Mouse (Mus musculus) kidney, postnatal 0 days (tissue): Measurements from ENCODE around the gene Mgrn1. TPM values are rescaled to one million over a fixed set of nuclear protein-coding genes. Genes with fewer than 3 reads are reported as not detected.

Experiments used
- ATAC-seq: fragments of 200-750 bp; cut with Nextera tagmentation; replicated peaks from 2 replicates; pipeline ENCODE4 v1.8.0; 2017; ENCODE audit warnings: low read depth, moderate number of reproducible peaks, moderate TSS enrichment, moderate library complexity; ENCODE audit not compliant: low FRiP score
- DNase-seq: peaks from one replicate; pipeline ENCODE4 v3.0.0-alpha.2; 2016; ENCODE audit warnings: low spot score
- H3K27ac ChIP-seq: fragments of 300-500 bp; sonication (generic); 2 replicates; pipeline ENCODE4 v1.5.1; 2014; ENCODE audit warnings: mild to moderate bottlenecking
- H3K27me3 ChIP-seq: fragments of 300-500 bp; sonication (generic); 2 replicates; pipeline ENCODE4 v1.6.1; 2014; ENCODE audit warnings: low read length, mixed read lengths; ENCODE audit not compliant: insufficient read depth
- H3K36me3 ChIP-seq: fragments of 300-500 bp; sonication (generic); 2 replicates; pipeline ENCODE4 v1.6.1; 2014; ENCODE audit warnings: low read length, mixed read lengths; ENCODE audit not compliant: insufficient read depth
- H3K4me1 ChIP-seq: fragments of 300-500 bp; sonication (generic); replicated peaks from 2 replicates; pipeline ENCODE4 v1.6.1; 2014; ENCODE audit warnings: antibody characterized with exemption, low read length, mixed read lengths; ENCODE audit not compliant: insufficient read depth
- H3K4me2 ChIP-seq: fragments of 300-500 bp; sonication (generic); 2 replicates; pipeline ENCODE4 v1.6.1; 2014; ENCODE audit warnings: mild to moderate bottlenecking, low read length, moderate library complexity, mixed read lengths
- H3K4me3 ChIP-seq: fragments of 300-500 bp; sonication (generic); replicated peaks from 2 replicates; pipeline ENCODE4 v1.5.1; 2014; ENCODE audit warnings: low read depth, low read length
- H3K9ac ChIP-seq: fragments of 300-500 bp; sonication (generic); 2 replicates; pipeline ENCODE4 v1.6.1; 2014; ENCODE audit warnings: low read depth, low read length
- H3K9me3 ChIP-seq: fragments of 300-500 bp; sonication (generic); replicated peaks from 2 replicates; pipeline ENCODE4 v1.6.1; 2016; ENCODE audit warnings: low read length, inconsistent platforms, mixed read lengths
- CTCF ChIP-seq: IDR thresholded peaks from 2 replicates; pipeline ENCODE4 v1.5.1; 2016; ENCODE audit warnings: antibody characterized with exemption, low read depth, mild to moderate bottlenecking, moderate library complexity
- WGBS: fragments of 180-500 bp; shearing (Covaris S2); extraction: QIAGEN DNeasy Blood & Tissue Kit; methylation state at CpG from one replicate; pipeline ENCODE4 v1.1.7; 2014; 5-methylcytosine and 5-hydroxymethylcytosine counted together
- polyA plus RNA-seq: library from polyadenylated mRNA; unstranded; fragments of >200 nt; fragmentation: Nextera tagmentation; extraction: Ambion mirVana; gene quantifications from 2 replicates; pipeline ENCODE4 v1.2.1, GENCODE M21; 2015

Mgrn1 gene
- polyA plus RNA-seq, 1 experiment from 2014 or later = 85.9 TPM

DNA sequence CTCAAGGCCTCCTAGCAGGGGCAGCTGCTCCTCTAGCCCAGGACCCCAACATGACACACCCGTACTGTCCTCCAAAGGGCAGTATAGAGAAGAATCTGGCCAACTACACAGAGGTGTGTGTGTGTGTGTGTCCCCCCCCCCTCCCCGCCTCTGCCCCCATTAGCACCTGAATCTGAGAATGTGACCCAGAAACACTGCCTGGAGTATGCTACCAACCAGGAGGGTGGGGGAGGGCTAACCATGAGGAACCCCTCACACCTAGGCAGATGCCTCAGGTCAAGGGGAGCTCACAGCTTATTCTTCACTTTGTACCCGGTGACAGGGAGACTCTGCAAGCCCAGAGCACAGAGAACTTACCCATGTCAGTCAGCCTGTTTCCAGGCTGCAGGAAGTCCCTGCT, 8.3 kb upstream of the Mgrn1 start:
- H3K9ac ChIP-seq = peak overlapping the region; percentile 94; the same call in 1 of the 2 replicates
- H3K27ac ChIP-seq = peak overlapping the region; percentile 100; the same call in 1 of the 2 replicates
- peak overlapping the region; percentile 89 for H3K4me2 ChIP-seq
- no peaks in the 10 kb centered on the region for H3K27me3 ChIP-seq
- WGBS = 58% methylated on average over 3 of the region's 3 CpGs
- DNase-seq = no peak
- no peak for TF ChIP-seq CTCF
- no peak for ATAC-seq
- H3K9me3 ChIP-seq = no peaks in the 10 kb centered on the region
- peak overlapping the region; percentile 89 for H3K4me3 ChIP-seq
- H3K36me3 ChIP-seq = peaks cover 24% of the 10 kb centered on the region; the same call in 1 of the 2 replicates
- peaks cover 23% of the 10 kb centered on the region for H3K4me1 ChIP-seq

DNA sequence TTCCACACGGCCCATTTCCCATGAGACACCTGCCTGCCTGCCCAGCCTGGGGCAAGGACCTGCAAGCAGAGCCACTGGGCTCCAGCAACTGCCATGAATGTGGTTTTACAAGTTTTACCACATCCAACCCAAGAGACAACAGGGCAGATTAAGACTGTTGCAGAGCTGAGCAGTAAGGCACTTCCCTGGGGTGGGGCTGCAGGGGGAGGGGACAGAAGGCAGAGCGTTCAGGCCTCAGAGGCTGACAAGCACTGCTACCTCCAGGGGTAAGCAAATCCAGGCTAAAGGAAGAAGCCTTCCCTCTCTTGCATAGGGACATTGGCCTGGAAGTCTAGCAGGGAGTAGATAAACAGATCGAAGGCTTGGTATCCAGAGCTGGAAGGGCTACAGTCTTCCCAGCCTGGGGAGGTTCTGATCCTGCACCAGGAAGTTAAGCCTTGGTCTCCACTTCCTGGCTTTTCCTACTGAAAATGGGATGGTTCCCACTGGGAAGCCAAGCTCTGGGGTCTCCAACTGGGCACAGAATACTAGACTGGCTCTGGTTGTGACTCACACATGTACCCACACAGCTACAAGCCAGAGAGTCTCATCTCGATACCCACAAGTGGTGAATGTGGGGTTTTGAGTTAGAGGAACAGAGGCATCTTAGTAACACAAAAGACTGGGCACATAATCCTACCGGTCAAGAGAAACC, 7.7 kb upstream of the Mgrn1 start:
- Histone ChIP-seq H3K4me2 (peak overlapping the region; percentile 89), H3K27me3 (no peaks in the 10 kb centered on the region), H3K9ac (peak overlapping the region; percentile 94), H3K4me1 (peaks cover 23% of the 10 kb centered on the region), H3K9me3 (no peaks in the 10 kb centered on the region), H3K27ac (peak overlapping the region; percentile 100), H3K4me3 (peak overlapping the region; percentile 89), H3K36me3 (peaks cover 23% of the 10 kb centered on the region; the same call in 1 of the 2 replicates)
- DNase-seq = no peak
- no peak for TF ChIP-seq CTCF
- no peak; the same call in 1 of the 2 replicates for ATAC-seq
- WGBS = 11% methylated on average over 5 of the region's 5 CpGs

DNA sequence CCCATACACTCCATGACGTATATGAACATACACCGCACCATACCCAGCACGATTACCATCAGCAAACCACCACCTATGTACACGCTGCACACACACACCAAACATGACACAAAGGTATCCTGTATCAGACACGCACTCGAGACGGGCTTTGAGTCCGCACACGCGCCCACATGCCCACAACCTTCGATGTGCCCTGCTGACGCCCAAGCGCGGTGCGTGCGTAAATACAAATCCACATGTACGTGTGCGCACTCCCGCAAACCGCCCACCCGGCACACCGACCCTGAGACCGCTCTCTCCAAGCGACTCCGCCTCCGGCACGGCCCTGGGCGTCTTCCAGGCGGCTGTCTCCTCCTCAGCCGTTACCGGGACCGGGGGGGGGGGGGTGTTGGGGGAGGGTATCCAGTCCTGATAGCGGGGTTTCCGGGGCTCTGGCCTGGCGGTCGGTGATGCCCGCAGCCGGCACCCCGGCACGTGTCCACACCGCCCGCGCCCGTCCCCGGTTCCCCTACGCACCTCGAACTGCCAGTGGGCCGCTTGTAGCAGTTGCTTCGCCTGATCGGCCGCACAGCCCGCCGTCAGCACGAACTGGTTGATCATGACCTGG, 6.8 kb upstream of the Mgrn1 start:
- no peaks in the 10 kb centered on the region for H3K9me3 ChIP-seq
- H3K36me3 ChIP-seq = peaks cover 18% of the 10 kb centered on the region; the same call in 1 of the 2 replicates
- peak; percentile 14 for ATAC-seq
- no peaks in the 10 kb centered on the region for H3K27me3 ChIP-seq
- DNase-seq = no peak
- H3K27ac ChIP-seq = peak overlapping the region; percentile 100
- peak overlapping the region; percentile 94 for H3K9ac ChIP-seq
- 0% methylated on average over 53 of the region's 54 CpGs for WGBS
- H3K4me2 ChIP-seq = peak overlapping the region; percentile 89
- no peak for TF ChIP-seq CTCF
- H3K4me1 ChIP-seq = peaks cover 23% of the 10 kb centered on the region
- peak overlapping the region; percentile 89 for H3K4me3 ChIP-seq

DNA sequence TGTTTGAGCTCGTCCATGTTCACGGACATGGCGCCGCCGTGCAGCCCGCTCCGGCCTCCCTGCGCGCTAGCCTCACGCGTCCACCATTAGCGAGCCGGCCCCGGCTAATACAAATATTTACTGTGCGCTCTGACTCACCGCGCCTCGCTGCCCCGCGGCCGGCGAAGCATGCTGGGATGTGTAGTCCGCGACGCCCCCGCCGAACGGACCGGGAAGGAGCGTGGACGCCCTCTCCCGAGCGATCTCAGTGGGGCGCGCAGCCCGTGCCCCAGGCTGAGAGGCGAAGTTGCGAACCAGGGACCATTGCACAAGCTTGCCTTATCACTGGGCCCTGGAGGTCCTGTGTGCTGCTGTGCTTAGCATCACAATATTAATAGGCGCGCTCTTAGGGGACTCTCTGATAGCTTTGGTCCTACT, 6.3 kb upstream of the Mgrn1 start:
- under 1% methylated on average over 40 of the region's 40 CpGs for WGBS

DNA sequence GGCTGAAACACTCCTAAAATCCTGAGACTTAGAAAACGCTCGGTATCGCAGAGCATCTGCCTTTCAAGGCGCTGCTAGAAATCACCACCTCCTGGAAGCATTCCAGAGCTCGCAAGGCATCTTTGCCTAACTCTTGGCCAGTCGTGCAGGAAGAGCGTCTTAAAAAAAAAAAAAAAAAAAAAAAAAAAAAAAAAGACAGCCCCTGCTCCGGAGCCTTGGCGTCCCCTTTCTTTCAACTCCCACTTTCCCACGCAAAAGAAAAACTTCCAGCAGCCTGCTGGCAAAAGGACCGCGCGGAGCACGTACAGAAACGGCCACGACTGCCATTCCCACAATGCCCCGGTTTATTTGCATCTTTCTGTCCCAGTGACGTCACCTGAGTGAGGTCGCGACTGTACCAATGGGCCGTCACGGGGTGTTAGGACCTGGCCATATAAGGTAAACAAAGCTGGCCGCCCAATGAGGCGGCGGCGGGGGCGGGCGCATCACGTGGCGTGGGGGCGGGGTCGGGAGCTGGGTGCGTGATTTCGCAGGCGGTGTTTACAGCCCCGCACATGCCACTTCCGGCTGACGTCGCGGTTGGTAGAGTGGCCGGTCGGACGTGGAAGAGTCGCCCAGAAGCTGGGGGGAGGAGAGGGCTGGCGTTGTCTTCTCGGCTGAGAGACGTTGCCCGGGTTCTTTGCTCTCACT, 5.8 kb upstream of the Mgrn1 start, which contains the start of gene Ubald1:
TSS of gene Ubald1 (minus strand) at position 180 of the 690 bp plus-strand sequence.
- H3K9ac ChIP-seq = peak within 1 kb of the TSS; percentile 94
- H3K4me3 ChIP-seq = peak within 1 kb of the TSS; percentile 89
- peaks cover 23% of the 10 kb centered on the region for H3K4me1 ChIP-seq
- ATAC-seq (peak; percentile 89), DNase-seq (peak; percentile 100)
- no peaks in the 10 kb centered on the region for H3K9me3 ChIP-seq
- TF ChIP-seq CTCF = no peak; the same call in 1 of the 2 replicates
- peaks cover 9% of the 10 kb centered on the region; the same call in 1 of the 2 replicates for H3K36me3 ChIP-seq
- 1% methylated on average over 48 of the region's 48 CpGs for WGBS
- H3K4me2 ChIP-seq = peak within 1 kb of the TSS; percentile 89
- H3K27me3 ChIP-seq = no peaks in the 10 kb centered on the region
- peak within 1 kb of the TSS; percentile 100 for H3K27ac ChIP-seq

More for the DNA sequence above, 6.3 kb upstream of the Mgrn1 start:
- peaks cover 13% of the 10 kb centered on the region; the same call in 1 of the 2 replicates for H3K36me3 ChIP-seq
- peak overlapping the region; percentile 89 for H3K4me2 ChIP-seq
- TF ChIP-seq CTCF = peak; percentile 30; the same call in 1 of the 2 replicates
- H3K4me1 ChIP-seq = peaks cover 23% of the 10 kb centered on the region
- peak; percentile 62 for ATAC-seq
- H3K9me3 ChIP-seq = no peaks in the 10 kb centered on the region
- peak overlapping the region; percentile 89 for H3K4me3 ChIP-seq
- no peaks in the 10 kb centered on the region for H3K27me3 ChIP-seq
- H3K9ac ChIP-seq = peak overlapping the region; percentile 94
- DNase-seq = peak; percentile 93
- H3K27ac ChIP-seq = peak overlapping the region; percentile 100
